Mouse (Mus musculus): ENCODE data around the gene Flnc. TPM values are rescaled to one million over a fixed set of nuclear protein-coding genes. Genes with fewer than 3 reads are reported as not detected.

Flnc gene
- polyA plus RNA-seq, 1 experiment from 2014 or later = 4.0 TPM

DNA sequence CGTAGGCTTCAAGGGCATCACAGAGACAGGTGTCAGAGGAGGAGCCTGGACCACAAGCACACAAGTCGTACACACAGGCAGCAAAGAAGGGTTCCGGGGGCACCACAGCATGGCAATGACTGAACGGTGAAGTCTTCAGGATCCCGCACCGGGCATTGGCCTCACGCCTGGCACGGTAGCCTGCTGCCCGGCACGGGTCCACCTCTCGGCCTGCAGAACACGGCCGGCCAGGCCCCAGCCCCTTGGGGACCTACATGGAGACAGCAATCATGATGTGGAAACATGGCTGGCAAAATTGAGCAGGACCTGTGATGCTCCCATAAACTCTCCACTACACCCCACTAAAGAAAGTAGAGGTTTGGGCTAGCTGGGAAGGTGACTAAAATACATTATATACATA is 49.6 kb downstream of the Flnc start:
- no peak overlapping the region for H3K27ac ChIP-seq (replicated peaks; ENCODE audit: low read depth, low read length)
- no peak overlapping the region for H3K4me2 ChIP-seq (ENCODE audit: low read length)
- 95% methylated on average over 13 of the region's 13 CpGs for WGBS
- no peak overlapping the region for H3K4me3 ChIP-seq (replicated peaks; ENCODE audit: low read depth, low read length)
- H3K36me3 ChIP-seq (ENCODE audit: control insufficient read depth, insufficient read depth, low read length) = no peaks in the 10 kb centered on the region
- no peak for DNase-seq
- peaks cover 7% of the 10 kb centered on the region; the same call in 1 of the 2 replicates for H3K27me3 ChIP-seq (ENCODE audit: control insufficient read depth, insufficient read depth, low read length)
- peaks cover 4% of the 10 kb centered on the region; the same call in 1 of the 2 replicates for H3K4me1 ChIP-seq (ENCODE audit: control insufficient read depth, insufficient read depth, low read length)
- no peak for ATAC-seq (ENCODE audit: low FRiP score, low TSS enrichment)
- no peak overlapping the region for H3K9ac ChIP-seq (replicated peaks; ENCODE audit: low read length)
- H3K9me3 ChIP-seq (ENCODE audit: control insufficient read depth, low read length) = no peaks in the 10 kb centered on the region

GRCm38 (mm10) chr6:29484716-29485559 is 51.9 kb downstream of the Flnc start:
- Histone ChIP-seq H3K36me3 (ENCODE audit: control insufficient read depth, insufficient read depth, low read length) (no peaks in the 10 kb centered on the region), H3K27ac (replicated peaks; ENCODE audit: low read depth, low read length) (no peak overlapping the region)
- WGBS = 6% methylated on average over 26 of the region's 26 CpGs

GRCm38 (mm10) chr6:29485951-29486350 is 52.9 kb downstream of the Flnc start:
- H3K4me3 ChIP-seq (replicated peaks; ENCODE audit: low read depth, low read length) = no peak overlapping the region
- no peaks in the 10 kb centered on the region for H3K9me3 ChIP-seq (ENCODE audit: control insufficient read depth, low read length)
- no peak overlapping the region for H3K4me2 ChIP-seq (ENCODE audit: low read length)
- no peak overlapping the region for H3K9ac ChIP-seq (replicated peaks; ENCODE audit: low read length)
- H3K4me1 ChIP-seq (ENCODE audit: control insufficient read depth, insufficient read depth, low read length) = peaks cover 4% of the 10 kb centered on the region; the same call in 1 of the 2 replicates
- no peak overlapping the region for H3K27ac ChIP-seq (replicated peaks; ENCODE audit: low read depth, low read length)
- 53% methylated on average over 2 of the region's 2 CpGs for WGBS
- no peak for DNase-seq
- no peaks in the 10 kb centered on the region for H3K36me3 ChIP-seq (ENCODE audit: control insufficient read depth, insufficient read depth, low read length)
- ATAC-seq (ENCODE audit: low FRiP score, low TSS enrichment) = no peak
- H3K27me3 ChIP-seq (ENCODE audit: control insufficient read depth, insufficient read depth, low read length) = peaks cover 7% of the 10 kb centered on the region; the same call in 1 of the 2 replicates

More at GRCm38 (mm10) chr6:29484716-29485559, 51.9 kb downstream of the Flnc start:
- Histone ChIP-seq H3K4me2 (ENCODE audit: low read length) (peak overlapping the region; percentile 52), H3K4me1 (ENCODE audit: control insufficient read depth, insufficient read depth, low read length) (peaks cover 4% of the 10 kb centered on the region; the same call in 1 of the 2 replicates), H3K27me3 (ENCODE audit: control insufficient read depth, insufficient read depth, low read length) (peaks cover 7% of the 10 kb centered on the region; the same call in 1 of the 2 replicates), H3K9me3 (ENCODE audit: control insufficient read depth, low read length) (no peaks in the 10 kb centered on the region), H3K4me3 (replicated peaks; ENCODE audit: low read depth, low read length) (peak overlapping the region; percentile 20), H3K9ac (replicated peaks; ENCODE audit: low read length) (0 out of 2 replicates have a peak overlapping the region, but pooled peaks have one; percentile 9)
- ATAC-seq (ENCODE audit: low FRiP score, low TSS enrichment) = peak; percentile 38; the same call in 1 of the 2 replicates
- peak; percentile 86 for DNase-seq

DNA sequence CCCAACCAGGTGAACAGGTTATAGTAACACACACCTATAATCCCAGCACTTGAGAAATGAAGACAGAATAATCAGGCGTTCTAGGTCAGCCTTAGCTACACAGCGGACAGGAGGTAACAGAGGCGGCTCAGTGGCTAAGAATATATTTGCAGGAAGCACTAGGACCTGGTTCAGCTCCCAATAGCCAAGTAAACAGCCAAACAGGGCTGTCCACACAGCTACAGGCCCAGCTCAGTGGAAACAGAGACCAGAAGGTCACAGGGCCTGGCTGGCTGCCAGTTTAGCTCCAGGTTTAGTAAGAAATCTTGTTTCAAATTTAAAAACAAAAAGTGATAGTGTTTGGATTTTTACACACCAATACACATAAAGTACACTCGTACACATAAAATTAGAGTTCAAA is 61.0 kb downstream of the Flnc start:
- DNase-seq = no peak

DNA sequence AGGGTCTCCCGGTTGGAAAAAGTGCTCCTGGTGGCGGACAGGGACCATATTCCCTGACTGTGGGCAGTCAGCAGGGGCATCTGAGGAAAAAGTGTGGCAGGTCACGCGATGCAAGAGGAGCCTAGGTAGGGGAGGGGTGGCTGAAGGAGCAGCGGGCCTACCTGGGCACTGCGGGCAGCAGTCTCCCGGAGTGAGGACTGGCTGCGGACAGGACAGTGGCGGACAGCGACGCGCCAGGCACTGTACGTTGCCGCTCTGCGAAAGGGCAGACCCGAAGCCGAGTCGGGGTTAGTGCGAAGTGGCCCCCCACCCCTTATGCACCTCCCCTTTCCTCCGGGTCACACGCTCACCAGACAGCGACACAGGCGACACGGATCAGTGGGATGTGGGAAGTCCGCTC is 63.2 kb downstream of the Flnc start:
- H3K27me3 ChIP-seq (ENCODE audit: control insufficient read depth, insufficient read depth, low read length) = peaks cover 13% of the 10 kb centered on the region
- DNase-seq = no peak
- H3K4me3 ChIP-seq (replicated peaks; ENCODE audit: low read depth, low read length) = no peak overlapping the region
- H3K27ac ChIP-seq (replicated peaks; ENCODE audit: low read depth, low read length) = no peak overlapping the region
- 14% methylated on average over 15 of the region's 25 CpGs for WGBS
- no peaks in the 10 kb centered on the region for H3K9me3 ChIP-seq (ENCODE audit: control insufficient read depth, low read length)
- H3K4me1 ChIP-seq (ENCODE audit: control insufficient read depth, insufficient read depth, low read length) = 0 out of 2 replicates have a peak, but pooled peaks cover 4% of the 10 kb centered on the region
- no peaks in the 10 kb centered on the region for H3K36me3 ChIP-seq (ENCODE audit: control insufficient read depth, insufficient read depth, low read length)
- ATAC-seq (ENCODE audit: low FRiP score, low TSS enrichment) = no peak
- no peak overlapping the region for H3K4me2 ChIP-seq (ENCODE audit: low read length)
- no peak overlapping the region for H3K9ac ChIP-seq (replicated peaks; ENCODE audit: low read length)

More for the DNA sequence above, 61.0 kb downstream of the Flnc start:
- no peak overlapping the region for H3K4me3 ChIP-seq (replicated peaks; ENCODE audit: low read depth, low read length)
- no peak overlapping the region for H3K4me2 ChIP-seq (ENCODE audit: low read length)
- H3K9ac ChIP-seq (replicated peaks; ENCODE audit: low read length) = no peak overlapping the region
- no peaks in the 10 kb centered on the region for H3K36me3 ChIP-seq (ENCODE audit: control insufficient read depth, insufficient read depth, low read length)
- H3K9me3 ChIP-seq (ENCODE audit: control insufficient read depth, low read length) = no peaks in the 10 kb centered on the region
- H3K27me3 ChIP-seq (ENCODE audit: control insufficient read depth, insufficient read depth, low read length) = peaks cover 13% of the 10 kb centered on the region
- H3K27ac ChIP-seq (replicated peaks; ENCODE audit: low read depth, low read length) = no peak overlapping the region
- H3K4me1 ChIP-seq (ENCODE audit: control insufficient read depth, insufficient read depth, low read length) = 0 out of 2 replicates have a peak, but pooled peaks cover 4% of the 10 kb centered on the region
- ATAC-seq (ENCODE audit: low FRiP score, low TSS enrichment) = no peak
- 92% methylated on average over 4 of the region's 4 CpGs for WGBS

GRCm38 (mm10) chr6:29497791-29498190 is 64.7 kb downstream of the Flnc start:
- Histone ChIP-seq H3K4me2 (ENCODE audit: low read length) (no peak overlapping the region), H3K4me1 (ENCODE audit: control insufficient read depth, insufficient read depth, low read length) (0 out of 2 replicates have a peak, but pooled peaks cover 4% of the 10 kb centered on the region), H3K9me3 (ENCODE audit: control insufficient read depth, low read length) (no peaks in the 10 kb centered on the region), H3K27me3 (ENCODE audit: control insufficient read depth, insufficient read depth, low read length) (peaks cover 13% of the 10 kb centered on the region), H3K4me3 (replicated peaks; ENCODE audit: low read depth, low read length) (no peak overlapping the region), H3K36me3 (ENCODE audit: control insufficient read depth, insufficient read depth, low read length) (no peaks in the 10 kb centered on the region), H3K27ac (replicated peaks; ENCODE audit: low read depth, low read length) (no peak overlapping the region), H3K9ac (replicated peaks; ENCODE audit: low read length) (no peak overlapping the region)
- WGBS = 25% methylated on average over 2 of the region's 2 CpGs
- no peak for ATAC-seq (ENCODE audit: low FRiP score, low TSS enrichment)
- DNase-seq = peak; percentile 39

GRCm38 (mm10) chr6:29500177-29500576 is 67.1 kb downstream of the Flnc start:
- H3K9ac ChIP-seq (replicated peaks; ENCODE audit: low read length) = no peak overlapping the region
- no peaks in the 10 kb centered on the region for H3K9me3 ChIP-seq (ENCODE audit: control insufficient read depth, low read length)
- no peaks in the 10 kb centered on the region for H3K36me3 ChIP-seq (ENCODE audit: control insufficient read depth, insufficient read depth, low read length)
- 0 out of 2 replicates have a peak, but pooled peaks cover 4% of the 10 kb centered on the region for H3K4me1 ChIP-seq (ENCODE audit: control insufficient read depth, insufficient read depth, low read length)
- H3K4me3 ChIP-seq (replicated peaks; ENCODE audit: low read depth, low read length) = no peak overlapping the region
- H3K4me2 ChIP-seq (ENCODE audit: low read length) = no peak overlapping the region
- H3K27ac ChIP-seq (replicated peaks; ENCODE audit: low read depth, low read length) = no peak overlapping the region
- WGBS = 96% methylated on average over 7 of the region's 7 CpGs
- DNase-seq (no peak), ATAC-seq (ENCODE audit: low FRiP score, low TSS enrichment) (no peak)
- H3K27me3 ChIP-seq (ENCODE audit: control insufficient read depth, insufficient read depth, low read length) = peaks cover 13% of the 10 kb centered on the region

GRCm38 (mm10) chr6:29500810-29501209 is 67.8 kb downstream of the Flnc start:
- Histone ChIP-seq H3K4me3 (replicated peaks; ENCODE audit: low read depth, low read length) (no peak overlapping the region), H3K4me1 (ENCODE audit: control insufficient read depth, insufficient read depth, low read length) (0 out of 2 replicates have a peak, but pooled peaks cover 4% of the 10 kb centered on the region), H3K27ac (replicated peaks; ENCODE audit: low read depth, low read length) (no peak overlapping the region), H3K9me3 (ENCODE audit: control insufficient read depth, low read length) (no peaks in the 10 kb centered on the region), H3K9ac (replicated peaks; ENCODE audit: low read length) (no peak overlapping the region), H3K36me3 (ENCODE audit: control insufficient read depth, insufficient read depth, low read length) (no peaks in the 10 kb centered on the region), H3K27me3 (ENCODE audit: control insufficient read depth, insufficient read depth, low read length) (peaks cover 13% of the 10 kb centered on the region), H3K4me2 (ENCODE audit: low read length) (no peak overlapping the region)
- 89% methylated on average over 6 of the region's 6 CpGs for WGBS
- ATAC-seq (ENCODE audit: low FRiP score, low TSS enrichment) (no peak), DNase-seq (no peak)
